Mouse (Mus musculus) CH12.LX (cell line): ENCODE results near the gene Kcnh6. TPM values are rescaled to one million over a fixed set of nuclear protein-coding genes. Genes with fewer than 3 reads are reported as not detected.

ENCODE experiments used
- DNase-seq: peaks from one replicate; pipeline ENCODE4 v3.0.0-alpha.2; 2013; ENCODE audit errors: extremely low read depth
- H3K27ac ChIP-seq: 2 replicates; pipeline ENCODE4 v1.5.1; 2012; ENCODE audit warnings: low read depth, mild to moderate bottlenecking, control low read depth, moderate library complexity; ENCODE audit not compliant: insufficient read depth
- H3K27me3 ChIP-seq: replicated peaks from 2 replicates; pipeline ENCODE3; 2012; ENCODE audit warnings: inconsistent platforms
- H3K36me3 ChIP-seq, 2 experiments: replicated peaks in 1 of 2; 2 replicates each; pipeline versions ENCODE3 to v1.6.1; 2012; ENCODE audit warnings: inconsistent platforms in 1 of 2, low read length in 1 of 2, mild to moderate bottlenecking in 1 of 2, mixed read lengths in 1 of 2, moderate library complexity in 1 of 2; ENCODE audit not compliant: control insufficient read depth in 1 of 2, insufficient read depth in 1 of 2
- H3K4me1 ChIP-seq, 2 experiments: 2 replicates each; pipeline ENCODE4 v1.6.1; 2012; ENCODE audit warnings: inconsistent platforms in 1 of 2, moderate library complexity in 1 of 2; ENCODE audit not compliant: insufficient read depth in 2 of 2, control insufficient read depth in 1 of 2
- H3K4me2 ChIP-seq: 2 replicates; pipeline ENCODE4 v1.6.1; 2012; ENCODE audit warnings: low read depth, mild to moderate bottlenecking, control low read depth; ENCODE audit not compliant: poor library complexity, insufficient read depth, severe bottlenecking
- H3K4me3 ChIP-seq, 3 experiments: fragments of 150-350 bp in 1 of 3; sonication (generic) in 1 of 3; replicated peaks in 1 of 3; 2 replicates each; pipeline versions ENCODE3 to v1.5.1; 2011 to 2012; ENCODE audit warnings: low read depth in 2 of 3, low read length in 2 of 3, mild to moderate bottlenecking in 2 of 3, moderate library complexity in 2 of 3, control low read depth in 1 of 3, improper control_type of control experiment in 1 of 3, inconsistent platforms in 1 of 3, mixed read lengths in 1 of 3; ENCODE audit not compliant: poor library complexity in 1 of 3
- H3K79me2 ChIP-seq: replicated peaks from 2 replicates; pipeline ENCODE4 v1.6.1; 2012; ENCODE audit warnings: mild to moderate bottlenecking, moderate library complexity; ENCODE audit not compliant: control insufficient read depth, poor library complexity, insufficient read depth, severe bottlenecking; ENCODE audit errors: extremely low read depth
- H3K9ac ChIP-seq: 2 replicates; pipeline ENCODE4 v1.6.1; 2012; ENCODE audit warnings: low read depth, mild to moderate bottlenecking, control low read depth, moderate library complexity; ENCODE audit not compliant: insufficient read depth
- H3K9me3 ChIP-seq: replicated peaks from 2 replicates; pipeline ENCODE3; 2012; ENCODE audit warnings: low read length, inconsistent platforms, mixed read lengths
- BHLHE40 ChIP-seq: IDR thresholded peaks from 2 replicates; pipeline ENCODE4 v1.6.1; 2011; ENCODE audit warnings: mild to moderate bottlenecking, low read depth, low read length, improper control_type of control experiment
- CHD1 ChIP-seq: IDR thresholded peaks from 2 replicates; pipeline ENCODE4 v1.6.1; 2012; ENCODE audit warnings: low read depth, low read length, improper control_type of control experiment, inconsistent platforms
- CHD2 ChIP-seq: IDR thresholded peaks from 2 replicates; pipeline ENCODE4 v1.6.1; 2011; ENCODE audit warnings: low read length, improper control_type of control experiment
- CTCF ChIP-seq, 2 experiments: IDR thresholded peaks in 1 of 2; conservative IDR thresholded peaks in 1 of 2; 2 replicates each; pipeline ENCODE4 v1.5.1; 2011 to 2012; ENCODE audit warnings: low read depth in 2 of 2, low read length in 2 of 2, improper control_type of control experiment in 1 of 2, inconsistent platforms in 1 of 2, mild to moderate bottlenecking in 1 of 2, moderate library complexity in 1 of 2
- E2F4 ChIP-seq: IDR thresholded peaks from 2 replicates; pipeline ENCODE4 v1.6.1; 2011; ENCODE audit warnings: low read depth, low read length, improper control_type of control experiment; ENCODE audit not compliant: insufficient replicate concordance
- ELF1 ChIP-seq: IDR thresholded peaks from 2 replicates; pipeline ENCODE4 v1.6.1; 2014; ENCODE audit warnings: low read depth, mild to moderate bottlenecking, inconsistent platforms, low read length, improper control_type of control experiment
- ETS1 ChIP-seq: conservative IDR thresholded peaks from 2 replicates; pipeline ENCODE4 v1.6.1; 2012; ENCODE audit warnings: low read depth, mild to moderate bottlenecking, inconsistent platforms, low read length, improper control_type of control experiment, moderate library complexity
- GABPA ChIP-seq: IDR thresholded peaks from 2 replicates; pipeline ENCODE4 v1.6.1; 2012; ENCODE audit warnings: low read depth, low read length, improper control_type of control experiment, inconsistent platforms; ENCODE audit not compliant: insufficient replicate concordance
- IRF4 ChIP-seq: IDR thresholded peaks from 2 replicates; pipeline ENCODE4 v1.6.1; 2014; ENCODE audit warnings: low read depth, mild to moderate bottlenecking, inconsistent platforms, low read length, improper control_type of control experiment
- JUN ChIP-seq: IDR thresholded peaks from 2 replicates; pipeline ENCODE4 v1.6.1; 2011; ENCODE audit warnings: low read depth, mild to moderate bottlenecking, low read length, improper control_type of control experiment, moderate library complexity; ENCODE audit not compliant: insufficient read depth
- JUND ChIP-seq: conservative IDR thresholded peaks from 2 replicates; pipeline ENCODE4 v1.6.1; 2011; ENCODE audit warnings: low read depth, low read length, improper control_type of control experiment
- KAT2A ChIP-seq: IDR thresholded peaks from 2 replicates; pipeline ENCODE4 v1.6.1; 2012; ENCODE audit warnings: low read length, improper control_type of control experiment, inconsistent platforms; ENCODE audit not compliant: insufficient replicate concordance
- MAFK ChIP-seq: IDR thresholded peaks from 2 replicates; pipeline ENCODE4 v1.6.1; 2011; ENCODE audit warnings: low read length, improper control_type of control experiment; ENCODE audit not compliant: insufficient replicate concordance
- MAX ChIP-seq: IDR thresholded peaks from 2 replicates; pipeline ENCODE4 v1.6.1; 2011; ENCODE audit warnings: low read length, improper control_type of control experiment
- MAZ ChIP-seq: IDR thresholded peaks from 2 replicates; pipeline ENCODE4 v1.6.1; 2012; ENCODE audit warnings: low read depth, mild to moderate bottlenecking, inconsistent platforms, low read length, improper control_type of control experiment, moderate library complexity
- NELFE ChIP-seq: IDR thresholded peaks from 2 replicates; pipeline ENCODE4 v1.6.1; 2011; ENCODE audit warnings: low read depth, low read length, improper control_type of control experiment
- NRF1 ChIP-seq: IDR thresholded peaks from 2 replicates; pipeline ENCODE4 v1.6.1; 2014; ENCODE audit warnings: low read depth, mild to moderate bottlenecking, inconsistent platforms, low read length, improper control_type of control experiment, moderate library complexity
- PAX5 ChIP-seq: IDR thresholded peaks from 2 replicates; pipeline ENCODE4 v1.6.1; 2012; ENCODE audit warnings: low read length, inconsistent platforms, mixed read lengths
- POLR2A ChIP-seq: IDR thresholded peaks from 2 replicates; pipeline ENCODE4 v1.6.1; 2011; ENCODE audit warnings: low read depth, mild to moderate bottlenecking, improper control_type of control experiment, low read length
- POLR2AphosphoS2 ChIP-seq: IDR thresholded peaks from 2 replicates; pipeline ENCODE4 v1.6.1; 2011; ENCODE audit warnings: low read depth, low read length, improper control_type of control experiment
- RAD21 ChIP-seq: IDR thresholded peaks from 2 replicates; pipeline ENCODE4 v1.6.1; 2011; ENCODE audit warnings: low read depth, mild to moderate bottlenecking, low read length, improper control_type of control experiment, moderate library complexity
- RCOR1 ChIP-seq: conservative IDR thresholded peaks from 2 replicates; pipeline ENCODE4 v1.6.1; 2012; ENCODE audit warnings: low read depth, mild to moderate bottlenecking, inconsistent platforms, low read length, improper control_type of control experiment
- SIN3A ChIP-seq: IDR thresholded peaks from 2 replicates; pipeline ENCODE4 v1.6.1; 2012; ENCODE audit warnings: low read length, improper control_type of control experiment, inconsistent platforms
- SMC3 ChIP-seq: IDR thresholded peaks from 2 replicates; pipeline ENCODE4 v1.6.1; 2011; ENCODE audit warnings: low read depth, low read length, improper control_type of control experiment
- TCF12 ChIP-seq: IDR thresholded peaks from 2 replicates; pipeline ENCODE4 v1.6.1; 2014; ENCODE audit warnings: low read depth, mild to moderate bottlenecking, inconsistent platforms, low read length, improper control_type of control experiment
- UBTF ChIP-seq: IDR thresholded peaks from 2 replicates; pipeline ENCODE4 v1.6.1; 2012; ENCODE audit warnings: low read depth, mild to moderate bottlenecking, inconsistent platforms, low read length, improper control_type of control experiment, moderate library complexity
- USF1 ChIP-seq: IDR thresholded peaks from 2 replicates; pipeline ENCODE4 v1.6.1; 2014; ENCODE audit warnings: low read depth, mild to moderate bottlenecking, inconsistent platforms, low read length, improper control_type of control experiment
- USF2 ChIP-seq: conservative IDR thresholded peaks from 2 replicates; pipeline ENCODE4 v1.6.1; 2011; ENCODE audit warnings: low read depth, low read length, improper control_type of control experiment
- ZC3H11A ChIP-seq: IDR thresholded peaks from 2 replicates; pipeline ENCODE4 v1.6.1; 2012; ENCODE audit warnings: low read depth, mild to moderate bottlenecking, inconsistent platforms, low read length, improper control_type of control experiment
- ZKSCAN1 ChIP-seq: IDR thresholded peaks from 2 replicates; pipeline ENCODE4 v1.6.1; 2012; ENCODE audit warnings: low read depth, inconsistent platforms, low read length, improper control_type of control experiment, borderline replicate concordance
- dilution Hi-C: fragments of 300-500 bp; cut with MboI; formaldehyde crosslinking; loops from 2 replicates; pipeline ENCODE4 v1.14.3; 2020; ENCODE audit warnings: low sequenced_read_pairs; ENCODE audit not compliant: extremely low pct_unique_long_range_greater_than_20kb, extremely low pct_ligation_motif_present
- in situ Hi-C: fragments of 300-500 bp; cut with MboI; formaldehyde crosslinking; loops from 3 replicates; pipeline ENCODE4 v1.14.3; 2019; ENCODE audit warnings: low sequenced_read_pairs, low pct_ligation_motif_present, low pct_unique_long_range_greater_than_20kb, mixed read lengths
- polyA plus RNA-seq: library from polyadenylated mRNA; unstranded; fragments of >175 nt; gene quantifications from 2 replicates; pipeline ENCODE4 v1.2.1, GENCODE M21; 2012; ENCODE audit warnings: low read depth; ENCODE audit not compliant: insufficient read length
- total RNA-seq, 2 experiments: library from RNA; depleted of rRNA; stranded (reverse); fragments of 300-350 nt in 1 of 2; fragments of >200 nt in 1 of 2; gene quantifications; 2 replicates each; pipeline ENCODE4 v1.2.3; 2012 to 2014

The Kcnh6 gene
- total and polyA plus RNA-seq, 3 experiments = 0.19 to 0.25 TPM; not detected in 1

DNA sequence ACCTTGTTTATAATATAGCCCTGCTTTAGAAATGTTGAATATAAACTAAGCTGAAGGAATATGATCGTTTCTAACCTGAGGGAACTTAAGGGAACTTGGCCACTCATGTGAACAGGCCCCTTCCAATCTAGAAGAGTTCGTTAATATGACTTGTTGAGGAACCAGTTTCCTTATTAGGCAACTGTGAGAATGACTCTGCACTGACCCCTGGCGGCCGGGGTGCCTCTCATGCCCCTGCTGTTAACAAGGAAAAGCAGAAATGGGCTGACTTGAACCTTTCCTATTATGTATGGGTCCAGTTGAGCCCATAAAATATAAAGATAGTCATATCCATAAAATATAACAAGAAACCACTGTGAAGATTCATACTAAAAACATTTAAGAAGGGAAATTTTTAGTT, 68.4 kb downstream of the Kcnh6 start:
- peak; percentile 92 for DNase-seq
- H3K27me3 ChIP-seq = no peaks in the 10 kb centered on the region

More for the DNA sequence above, 68.4 kb downstream of the Kcnh6 start:
- H3K36me3 ChIP-seq = peaks cover 18 to 35% of the 10 kb centered on the region in 2 experiments
- in situ Hi-C loops (no loop called here), dilution Hi-C loops (no loop called here)
- H3K9ac ChIP-seq = no peak overlapping the region
- H3K4me2 ChIP-seq = no peak overlapping the region
- H3K4me3 ChIP-seq = no peak overlapping the region
- TF ChIP-seq JUN (no peak), JUND (no peak), RCOR1 (no peak), NELFE (no peak), UBTF (no peak), SIN3A (peak; percentile 6; the same call in 1 of the 2 replicates), RAD21 (peak; percentile 73), E2F4 (no peak), IRF4 (no peak; the same call in 1 of the 2 replicates), GABPA (no peak), ZC3H11A (peak; percentile 33; the same call in 1 of the 2 replicates), KAT2A (no peak), POLR2AphosphoS2 (no peak), MAFK (no peak), MAZ (no peak), ETS1 (no peak), MAX (no peak), PAX5 (no peak), BHLHE40 (no peak), CHD1 (no peak), SMC3 (peak; percentile 95), CHD2 (no peak), USF2 (no peak), USF1 (no peak), CTCF (conservative IDR thresholded peaks at IDR 0.05 in 1 of 2, IDR thresholded peaks at IDR 0.05 in 1 of 2; ENCODE audit: low read depth in 2 of 2, low read length in 2 of 2) (peak; percentile 92 to 95), ZKSCAN1 (no peak), ELF1 (peak; percentile 55; the same call in 1 of the 2 replicates), TCF12 (no peak), NRF1 (no peak), POLR2A (no peak)
- no peaks in the 10 kb centered on the region for H3K79me2 ChIP-seq
- no peaks in the 10 kb centered on the region for H3K9me3 ChIP-seq
- H3K27ac ChIP-seq = no peak overlapping the region
- peaks cover 0 to 2% of the 10 kb centered on the region in 2 experiments; a peak in 1 of 4 replicates for H3K4me1 ChIP-seq

Other genes with a start within 250 kb of the Kcnh6 start
- 2.6 and 3.9 TPM in 2 replicates for gene Cyb561, start 54.8 kb upstream of the Kcnh6 start, total RNA-seq (2012; rRNA removed)
- gene Cyb561, start 54.8 kb upstream of the Kcnh6 start, total RNA-seq (2014; rRNA removed) = 0.16 and 0.20 TPM in 2 replicates
- gene Cyb561, start 54.8 kb upstream of the Kcnh6 start, polyA plus RNA-seq = 0.18 and 0.51 TPM in 2 replicates
- 0.04 and 0.08 TPM in 2 replicates for gene Ace, start 40.2 kb upstream of the Kcnh6 start, total RNA-seq (2012; rRNA removed)
- not detected in 2 replicates for gene Ace, start 40.2 kb upstream of the Kcnh6 start, total RNA-seq (2014; rRNA removed)
- gene Ace, start 40.2 kb upstream of the Kcnh6 start, polyA plus RNA-seq = not detected in 2 replicates
- gene Ace3, start 13.4 kb upstream of the Kcnh6 start, total RNA-seq (2012; rRNA removed) = not detected in 2 replicates
- gene Ace3, start 13.4 kb upstream of the Kcnh6 start, total RNA-seq (2014; rRNA removed) = not detected in 2 replicates
- not detected in 2 replicates for gene Ace3, start 13.4 kb upstream of the Kcnh6 start, polyA plus RNA-seq
- gene Dcaf7, start 28.7 kb downstream of the Kcnh6 start, total RNA-seq (2012; rRNA removed) = 71.5 and 71.6 TPM in 2 replicates
- gene Dcaf7, start 28.7 kb downstream of the Kcnh6 start, total RNA-seq (2014; rRNA removed) = 74.4 and 79.5 TPM in 2 replicates
- 83.1 and 93.4 TPM in 2 replicates for gene Dcaf7, start 28.7 kb downstream of the Kcnh6 start, polyA plus RNA-seq
- gene Taco1, start 57.9 kb downstream of the Kcnh6 start, total RNA-seq (2012; rRNA removed) = 35.7 and 35.8 TPM in 2 replicates
- gene Taco1, start 57.9 kb downstream of the Kcnh6 start, total RNA-seq (2014; rRNA removed) = 32.6 and 33.2 TPM in 2 replicates
- 30.8 and 32.9 TPM in 2 replicates for gene Taco1, start 57.9 kb downstream of the Kcnh6 start, polyA plus RNA-seq
- 34.1 and 37.3 TPM in 2 replicates for gene Map3k3, start 76.5 kb downstream of the Kcnh6 start, total RNA-seq (2012; rRNA removed)
- gene Map3k3, start 76.5 kb downstream of the Kcnh6 start, total RNA-seq (2014; rRNA removed) = 28.8 and 30.3 TPM in 2 replicates
- 26.8 and 32.3 TPM in 2 replicates for gene Map3k3, start 76.5 kb downstream of the Kcnh6 start, polyA plus RNA-seq
- gene Gm10840, start 152.7 kb downstream of the Kcnh6 start, total RNA-seq (2012; rRNA removed) = not detected in 2 replicates
- not detected in 2 replicates for gene Gm10840, start 152.7 kb downstream of the Kcnh6 start, total RNA-seq (2014; rRNA removed)
- gene Gm10840, start 152.7 kb downstream of the Kcnh6 start, polyA plus RNA-seq = not detected in 2 replicates
- gene Limd2, start 152.7 kb downstream of the Kcnh6 start, total RNA-seq (2012; rRNA removed) = 249 and 275 TPM in 2 replicates
- gene Limd2, start 152.7 kb downstream of the Kcnh6 start, total RNA-seq (2014; rRNA removed) = 344 and 367 TPM in 2 replicates
- 520 and 563 TPM in 2 replicates for gene Limd2, start 152.7 kb downstream of the Kcnh6 start, polyA plus RNA-seq
- 36.8 and 39.4 TPM in 2 replicates for gene Strada, start 194.0 kb downstream of the Kcnh6 start, total RNA-seq (2012; rRNA removed)
- gene Strada, start 194.0 kb downstream of the Kcnh6 start, total RNA-seq (2014; rRNA removed) = 40.1 and 41.7 TPM in 2 replicates
- gene Strada, start 194.0 kb downstream of the Kcnh6 start, polyA plus RNA-seq = 48.7 and 51.7 TPM in 2 replicates
- gene Ccdc47, start 208.2 kb downstream of the Kcnh6 start, total RNA-seq (2012; rRNA removed) = 53.2 and 66.7 TPM in 2 replicates
- gene Ccdc47, start 208.2 kb downstream of the Kcnh6 start, total RNA-seq (2014; rRNA removed) = 44.5 and 46.1 TPM in 2 replicates
- gene Ccdc47, start 208.2 kb downstream of the Kcnh6 start, polyA plus RNA-seq = 80.8 and 94.1 TPM in 2 replicates
- 63.8 and 69.0 TPM in 2 replicates for gene Ddx42, start 208.8 kb downstream of the Kcnh6 start, total RNA-seq (2012; rRNA removed)
- 65.3 and 65.5 TPM in 2 replicates for gene Ddx42, start 208.8 kb downstream of the Kcnh6 start, total RNA-seq (2014; rRNA removed)
- 89.1 and 94.6 TPM in 2 replicates for gene Ddx42, start 208.8 kb downstream of the Kcnh6 start, polyA plus RNA-seq
- gene Ftsj3, start 248.0 kb downstream of the Kcnh6 start, total RNA-seq (2012; rRNA removed) = 178 and 269 TPM in 2 replicates
- 215 and 223 TPM in 2 replicates for gene Ftsj3, start 248.0 kb downstream of the Kcnh6 start, total RNA-seq (2014; rRNA removed)
- gene Ftsj3, start 248.0 kb downstream of the Kcnh6 start, polyA plus RNA-seq = 298 and 354 TPM in 2 replicates
- gene Psmc5, start 248.0 kb downstream of the Kcnh6 start, total RNA-seq (2012; rRNA removed) = 250 and 344 TPM in 2 replicates
- gene Psmc5, start 248.0 kb downstream of the Kcnh6 start, total RNA-seq (2014; rRNA removed) = 139 and 151 TPM in 2 replicates
- 344 and 352 TPM in 2 replicates for gene Psmc5, start 248.0 kb downstream of the Kcnh6 start, polyA plus RNA-seq